Mouse (Mus musculus): ENCODE results near the gene Sgtb. TPM values are rescaled to one million over a fixed set of nuclear protein-coding genes. Genes with fewer than 3 reads are reported as not detected.

The Sgtb gene
- polyA plus RNA-seq, 1 experiment from 2014 or later, result 7.1 TPM

GRCm38 (mm10) chr13:104074731-104075130, 34.8 kb upstream of the Sgtb start:
- Histone ChIP-seq H3K4me3 (ENCODE audit: low read length) (no peak overlapping the region), H3K36me3 (ENCODE audit: insufficient read depth, low read length) (no peaks in the 10 kb centered on the region), H3K4me2 (replicated peaks; ENCODE audit: low read depth, low read length) (no peak overlapping the region), H3K9me3 (ENCODE audit: low read length) (no peaks in the 10 kb centered on the region), H3K9ac (replicated peaks; ENCODE audit: low read length) (no peak overlapping the region), H3K4me1 (ENCODE audit: insufficient read depth, low read length) (no peaks in the 10 kb centered on the region), H3K27me3 (ENCODE audit: insufficient read depth, low read length) (no peaks in the 10 kb centered on the region), H3K27ac (ENCODE audit: low read length) (no peak overlapping the region)
- peak; percentile 84 for ATAC-seq (ENCODE audit: low FRiP score, low TSS enrichment)
- WGBS, result 62% methylated on average over 10 of the region's 10 CpGs

DNA sequence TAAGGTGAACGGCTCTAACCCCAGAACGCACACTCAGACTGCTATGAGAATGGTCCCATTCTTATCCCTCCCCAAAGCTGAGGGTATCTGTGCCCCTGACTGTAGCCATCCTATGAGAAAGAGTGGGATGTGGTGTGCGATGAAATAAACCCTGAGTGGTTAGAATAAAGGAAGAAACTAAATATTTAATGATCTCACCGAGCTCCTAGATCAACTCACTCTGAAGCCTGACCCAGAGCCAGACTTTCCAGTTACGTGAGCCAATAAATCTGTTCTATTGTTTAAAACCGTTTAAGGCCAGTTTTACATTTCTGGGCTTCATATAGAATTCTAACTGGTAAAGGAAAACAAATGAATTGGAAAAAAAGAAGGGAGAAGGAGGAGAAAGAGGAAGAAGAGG, 32.5 kb upstream of the Sgtb start:
- ATAC-seq (ENCODE audit: low FRiP score, low TSS enrichment), result no peak
- Histone ChIP-seq H3K4me3 (ENCODE audit: low read length) (no peak overlapping the region), H3K27me3 (ENCODE audit: insufficient read depth, low read length) (no peaks in the 10 kb centered on the region), H3K9me3 (ENCODE audit: low read length) (no peaks in the 10 kb centered on the region), H3K4me1 (ENCODE audit: insufficient read depth, low read length) (no peaks in the 10 kb centered on the region), H3K9ac (replicated peaks; ENCODE audit: low read length) (no peak overlapping the region), H3K27ac (ENCODE audit: low read length) (no peak overlapping the region), H3K36me3 (ENCODE audit: insufficient read depth, low read length) (no peaks in the 10 kb centered on the region), H3K4me2 (replicated peaks; ENCODE audit: low read depth, low read length) (no peak overlapping the region)
- 61% methylated on average over 6 of the region's 6 CpGs for WGBS

GRCm38 (mm10) chr13:104082504-104082903, 27.0 kb upstream of the Sgtb start:
- ATAC-seq (ENCODE audit: low FRiP score, low TSS enrichment), result no peak
- Histone ChIP-seq H3K4me2 (replicated peaks; ENCODE audit: low read depth, low read length) (no peak overlapping the region), H3K9me3 (ENCODE audit: low read length) (no peaks in the 10 kb centered on the region), H3K36me3 (ENCODE audit: insufficient read depth, low read length) (no peaks in the 10 kb centered on the region), H3K9ac (replicated peaks; ENCODE audit: low read length) (no peak overlapping the region), H3K4me1 (ENCODE audit: insufficient read depth, low read length) (no peaks in the 10 kb centered on the region), H3K4me3 (ENCODE audit: low read length) (no peak overlapping the region), H3K27me3 (ENCODE audit: insufficient read depth, low read length) (no peaks in the 10 kb centered on the region), H3K27ac (ENCODE audit: low read length) (no peak overlapping the region)
- WGBS, result 77% methylated on average over 7 of the region's 7 CpGs

GRCm38 (mm10) chr13:104084600-104084999, 24.9 kb upstream of the Sgtb start:
- Histone ChIP-seq H3K27ac (ENCODE audit: low read length) (no peak overlapping the region), H3K9me3 (ENCODE audit: low read length) (no peaks in the 10 kb centered on the region), H3K4me3 (ENCODE audit: low read length) (no peak overlapping the region), H3K9ac (replicated peaks; ENCODE audit: low read length) (no peak overlapping the region), H3K4me2 (replicated peaks; ENCODE audit: low read depth, low read length) (no peak overlapping the region), H3K4me1 (ENCODE audit: insufficient read depth, low read length) (no peaks in the 10 kb centered on the region), H3K36me3 (ENCODE audit: insufficient read depth, low read length) (no peaks in the 10 kb centered on the region), H3K27me3 (ENCODE audit: insufficient read depth, low read length) (no peaks in the 10 kb centered on the region)
- 66% methylated on average over 2 of the region's 2 CpGs for WGBS
- no peak for ATAC-seq (ENCODE audit: low FRiP score, low TSS enrichment)

- peak; percentile 83; the same call in 1 of the 2 replicates for ATAC-seq (ENCODE audit: low FRiP score, low TSS enrichment)
- no peaks in the 10 kb centered on the region for H3K9me3 ChIP-seq (ENCODE audit: low read length)
- WGBS, result 0% methylated on average over 1 of the region's 1 CpGs
- H3K4me1 ChIP-seq (ENCODE audit: insufficient read depth, low read length), result no peaks in the 10 kb centered on the region
- H3K27me3 ChIP-seq (ENCODE audit: insufficient read depth, low read length), result no peaks in the 10 kb centered on the region
- H3K27ac ChIP-seq (ENCODE audit: low read length), result no peak overlapping the region
- H3K9ac ChIP-seq (replicated peaks; ENCODE audit: low read length), result no peak overlapping the region
- H3K4me2 ChIP-seq (replicated peaks; ENCODE audit: low read depth, low read length), result no peak overlapping the region
- no peaks in the 10 kb centered on the region for H3K36me3 ChIP-seq (ENCODE audit: insufficient read depth, low read length)
- H3K4me3 ChIP-seq (ENCODE audit: low read length), result no peak overlapping the region
Measured at GRCm38 (mm10) chr13:104089387-104089786, 20.2 kb upstream of the Sgtb start.

DNA sequence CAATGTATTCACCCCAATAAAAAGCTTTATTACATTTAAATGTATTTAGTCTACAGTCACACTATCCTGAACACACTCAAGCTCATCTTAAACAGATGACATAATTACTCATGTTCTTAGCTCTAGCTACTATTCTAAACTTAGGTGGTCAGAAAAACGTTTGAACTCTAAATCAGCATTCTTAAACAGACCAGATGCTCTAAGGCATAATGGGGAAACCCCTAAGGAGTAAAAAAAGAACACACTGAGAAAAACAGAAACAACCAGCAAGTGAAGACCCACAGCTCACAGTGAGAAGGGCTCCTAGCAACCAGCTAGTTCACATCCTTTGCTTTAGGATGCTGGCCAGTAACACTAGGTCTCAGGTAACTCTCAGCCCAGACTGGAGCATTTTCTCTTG, 17.8 kb upstream of the Sgtb start:
- WGBS, result 8% methylated on average over 1 of the region's 1 CpGs
- Histone ChIP-seq H3K36me3 (ENCODE audit: insufficient read depth, low read length) (no peaks in the 10 kb centered on the region), H3K9me3 (ENCODE audit: low read length) (no peaks in the 10 kb centered on the region), H3K4me1 (ENCODE audit: insufficient read depth, low read length) (no peaks in the 10 kb centered on the region), H3K4me2 (replicated peaks; ENCODE audit: low read depth, low read length) (no peak overlapping the region), H3K27me3 (ENCODE audit: insufficient read depth, low read length) (no peaks in the 10 kb centered on the region), H3K4me3 (ENCODE audit: low read length) (no peak overlapping the region), H3K9ac (replicated peaks; ENCODE audit: low read length) (no peak overlapping the region), H3K27ac (ENCODE audit: low read length) (no peak overlapping the region)
- ATAC-seq (ENCODE audit: low FRiP score, low TSS enrichment), result no peak

GRCm38 (mm10) chr13:104094531-104095385, 14.8 kb upstream of the Sgtb start:
- no peaks in the 10 kb centered on the region for H3K27me3 ChIP-seq (ENCODE audit: insufficient read depth, low read length)
- no peak overlapping the region for H3K27ac ChIP-seq (ENCODE audit: low read length)
- ATAC-seq (ENCODE audit: low FRiP score, low TSS enrichment), result no peak
- no peaks in the 10 kb centered on the region for H3K36me3 ChIP-seq (ENCODE audit: insufficient read depth, low read length)
- H3K4me1 ChIP-seq (ENCODE audit: insufficient read depth, low read length), result no peaks in the 10 kb centered on the region
- H3K9ac ChIP-seq (replicated peaks; ENCODE audit: low read length), result no peak overlapping the region
- H3K9me3 ChIP-seq (ENCODE audit: low read length), result no peaks in the 10 kb centered on the region
- H3K4me3 ChIP-seq (ENCODE audit: low read length), result no peak overlapping the region
- WGBS, result 74% methylated on average over 11 of the region's 11 CpGs
- no peak overlapping the region for H3K4me2 ChIP-seq (replicated peaks; ENCODE audit: low read depth, low read length)

DNA sequence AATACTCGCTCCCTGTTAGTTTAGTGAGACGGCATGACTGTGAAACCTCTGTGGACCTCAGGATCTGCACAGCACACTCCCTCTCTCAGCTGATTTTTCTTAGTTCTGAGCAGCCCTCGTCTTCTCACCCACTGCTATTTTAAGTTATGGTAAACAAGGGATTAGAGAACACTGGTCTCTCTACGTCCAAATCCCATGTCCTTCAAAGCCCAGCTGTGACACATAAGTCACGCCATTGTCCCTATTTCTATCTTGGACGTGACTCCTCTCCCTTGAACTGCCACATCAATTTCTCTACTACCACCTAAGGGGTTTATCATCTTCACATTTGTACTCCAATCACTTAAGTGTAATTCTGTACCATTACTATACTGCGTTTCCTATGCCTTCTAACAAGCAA, 13.6 kb upstream of the Sgtb start:
- no peaks in the 10 kb centered on the region for H3K27me3 ChIP-seq (ENCODE audit: insufficient read depth, low read length)
- no peaks in the 10 kb centered on the region for H3K9me3 ChIP-seq (ENCODE audit: low read length)
- no peaks in the 10 kb centered on the region for H3K4me1 ChIP-seq (ENCODE audit: insufficient read depth, low read length)
- no peak overlapping the region for H3K4me3 ChIP-seq (ENCODE audit: low read length)
- no peak overlapping the region for H3K9ac ChIP-seq (replicated peaks; ENCODE audit: low read length)
- no peak overlapping the region for H3K4me2 ChIP-seq (replicated peaks; ENCODE audit: low read depth, low read length)
- H3K36me3 ChIP-seq (ENCODE audit: insufficient read depth, low read length), result no peaks in the 10 kb centered on the region
- H3K27ac ChIP-seq (ENCODE audit: low read length), result no peak overlapping the region
- WGBS, result 72% methylated on average over 7 of the region's 7 CpGs
- no peak for ATAC-seq (ENCODE audit: low FRiP score, low TSS enrichment)

GRCm38 (mm10) chr13:104097190-104097589, 12.4 kb upstream of the Sgtb start:
- Histone ChIP-seq H3K9me3 (ENCODE audit: low read length) (no peaks in the 10 kb centered on the region), H3K9ac (replicated peaks; ENCODE audit: low read length) (no peak overlapping the region), H3K4me2 (replicated peaks; ENCODE audit: low read depth, low read length) (no peak overlapping the region), H3K27ac (ENCODE audit: low read length) (no peak overlapping the region), H3K36me3 (ENCODE audit: insufficient read depth, low read length) (no peaks in the 10 kb centered on the region), H3K4me1 (ENCODE audit: insufficient read depth, low read length) (no peaks in the 10 kb centered on the region), H3K27me3 (ENCODE audit: insufficient read depth, low read length) (no peaks in the 10 kb centered on the region), H3K4me3 (ENCODE audit: low read length) (no peak overlapping the region)
- no peak for ATAC-seq (ENCODE audit: low FRiP score, low TSS enrichment)
- WGBS, result 90% methylated on average over 7 of the region's 7 CpGs

DNA sequence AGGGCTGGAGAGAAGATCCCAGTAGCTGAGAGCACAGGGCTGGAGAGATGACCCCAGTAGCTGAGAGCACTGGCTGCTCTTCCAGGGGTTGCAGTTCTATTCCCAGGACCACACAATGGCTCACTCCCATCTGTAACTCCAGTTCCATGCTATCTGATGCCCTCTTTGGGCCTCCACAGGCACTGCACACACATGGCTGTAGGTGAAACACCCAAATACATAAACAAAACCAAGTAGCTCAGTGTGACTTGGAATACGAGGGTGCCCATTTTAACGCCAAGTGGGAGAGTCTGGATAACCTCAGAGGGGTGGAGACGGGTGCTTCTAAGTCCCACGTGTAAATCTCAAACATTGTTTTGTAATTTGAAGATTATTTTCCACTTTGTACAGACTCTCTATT, 9.1 kb upstream of the Sgtb start:
- peaks cover 8% of the 10 kb centered on the region; the same call in 1 of the 2 replicates for H3K36me3 ChIP-seq (ENCODE audit: insufficient read depth, low read length)
- H3K4me2 ChIP-seq (replicated peaks; ENCODE audit: low read depth, low read length), result no peak overlapping the region
- ATAC-seq (ENCODE audit: low FRiP score, low TSS enrichment), result no peak
- H3K9me3 ChIP-seq (ENCODE audit: low read length), result peaks cover 9% of the 10 kb centered on the region; the same call in 1 of the 2 replicates
- no peaks in the 10 kb centered on the region for H3K27me3 ChIP-seq (ENCODE audit: insufficient read depth, low read length)
- no peak overlapping the region for H3K27ac ChIP-seq (ENCODE audit: low read length)
- no peak overlapping the region for H3K9ac ChIP-seq (replicated peaks; ENCODE audit: low read length)
- WGBS, result 94% methylated on average over 4 of the region's 4 CpGs
- no peak overlapping the region for H3K4me3 ChIP-seq (ENCODE audit: low read length)
- H3K4me1 ChIP-seq (ENCODE audit: insufficient read depth, low read length), result no peaks in the 10 kb centered on the region
